Mouse (Mus musculus): ENCODE data around the gene Capn8. TPM values are rescaled to one million over a fixed set of nuclear protein-coding genes. Genes with fewer than 3 reads are reported as not detected.

Gene Capn8
- not detected in 2 replicates for polyA plus RNA-seq (2012; rRNA removed)

GRCm38 (mm10) chr1:182564408-182565120 is at the start of gene Capn8:
Gene Capn8, plus strand, starts transcription at chr1:182565007.
- 76% methylated on average over 5 of the region's 5 CpGs for WGBS
- no peak within 1 kb of the TSS for H3K4me3 ChIP-seq (ENCODE audit: extremely low read depth, insufficient read depth, insufficient read length)
- no peaks in the 10 kb centered on the region for H3K27me3 ChIP-seq (ENCODE audit: control insufficient read depth, insufficient read depth, low read length)
- DNase-seq (ENCODE audit: low read depth in 1 of 2, low spot score in 2 of 2), result no peak
- H3K36me3 ChIP-seq (ENCODE audit: control insufficient read depth, insufficient read depth, low read length), result no peaks in the 10 kb centered on the region
- H3K4me1 ChIP-seq (ENCODE audit: control insufficient read depth, insufficient read depth, insufficient read length), result no peaks in the 10 kb centered on the region
- TF ChIP-seq POLR2A (IDR thresholded peaks at IDR 0.05; ENCODE audit: low read depth, low read length) (no peak), CTCF (IDR thresholded peaks at IDR 0.05; ENCODE audit: extremely low read depth, insufficient read depth, insufficient read length, insufficient replicate concordance) (no peak)
- H3K27ac ChIP-seq (ENCODE audit: insufficient read depth, low read length), result 0 out of 2 replicates have a peak within 1 kb of the TSS, but pooled peaks have one; percentile 61

- peaks cover 22% of the 10 kb centered on the region for H3K4me1 ChIP-seq (ENCODE audit: control insufficient read depth, insufficient read depth, insufficient read length)
- TF ChIP-seq CTCF (IDR thresholded peaks at IDR 0.05; ENCODE audit: extremely low read depth, insufficient read depth, insufficient read length, insufficient replicate concordance) (peak; percentile 37; the same call in 1 of the 2 replicates), POLR2A (IDR thresholded peaks at IDR 0.05; ENCODE audit: low read depth, low read length) (no peak)
Observed at GRCm38 (mm10) chr1:182516758-182517676, 47.8 kb upstream of the Capn8 start, which contains the start of gene Capn2. Gene Capn2, minus strand, starts transcription at chr1:182517608.

GRCm38 (mm10) chr1:182517677-182518011 is 47.2 kb upstream of the Capn8 start:
- TF ChIP-seq POLR2A (IDR thresholded peaks at IDR 0.05; ENCODE audit: low read depth, low read length), result no peak
- no peak for TF ChIP-seq CTCF (IDR thresholded peaks at IDR 0.05; ENCODE audit: extremely low read depth, insufficient read depth, insufficient read length, insufficient replicate concordance)
- no peaks in the 10 kb centered on the region for H3K27me3 ChIP-seq (ENCODE audit: control insufficient read depth, insufficient read depth, low read length)
- peak overlapping the region; percentile 87 for H3K4me3 ChIP-seq (ENCODE audit: extremely low read depth, insufficient read depth, insufficient read length)
- H3K27ac ChIP-seq (ENCODE audit: insufficient read depth, low read length), result 0 out of 2 replicates have a peak overlapping the region, but pooled peaks have one; percentile 7
- 2% methylated on average over 10 of the region's 10 CpGs for WGBS
- H3K36me3 ChIP-seq (ENCODE audit: control insufficient read depth, insufficient read depth, low read length), result no peaks in the 10 kb centered on the region
- peaks cover 22% of the 10 kb centered on the region for H3K4me1 ChIP-seq (ENCODE audit: control insufficient read depth, insufficient read depth, insufficient read length)
- DNase-seq (ENCODE audit: low read depth in 1 of 2, low spot score in 2 of 2), result no peak

More at GRCm38 (mm10) chr1:182516758-182517676, 47.8 kb upstream of the Capn8 start, which contains the start of gene Capn2:
- H3K27ac ChIP-seq (ENCODE audit: insufficient read depth, low read length), result peak within 1 kb of the TSS; percentile 47
- whole genome bisulfite sequencing, result 1% methylated on average over 80 of the region's 84 CpGs
- no peaks in the 10 kb centered on the region for H3K36me3 ChIP-seq (ENCODE audit: control insufficient read depth, insufficient read depth, low read length)
- H3K4me3 ChIP-seq (ENCODE audit: extremely low read depth, insufficient read depth, insufficient read length), result peak within 1 kb of the TSS; percentile 87
- DNase-seq (ENCODE audit: low read depth in 1 of 2, low spot score in 2 of 2), result peak; percentile 35 to 83
- H3K27me3 ChIP-seq (ENCODE audit: control insufficient read depth, insufficient read depth, low read length), result no peaks in the 10 kb centered on the region

- Histone ChIP-seq H3K27me3 (ENCODE audit: control insufficient read depth, insufficient read depth, low read length) (no peaks in the 10 kb centered on the region), H3K27ac (ENCODE audit: insufficient read depth, low read length) (no peak overlapping the region), H3K36me3 (ENCODE audit: control insufficient read depth, insufficient read depth, low read length) (no peaks in the 10 kb centered on the region), H3K4me3 (ENCODE audit: extremely low read depth, insufficient read depth, insufficient read length) (no peak overlapping the region), H3K4me1 (ENCODE audit: control insufficient read depth, insufficient read depth, insufficient read length) (peaks cover 20% of the 10 kb centered on the region)
- WGBS, result 81% methylated on average over 10 of the region's 10 CpGs
- TF ChIP-seq POLR2A (IDR thresholded peaks at IDR 0.05; ENCODE audit: low read depth, low read length) (no peak), CTCF (IDR thresholded peaks at IDR 0.05; ENCODE audit: extremely low read depth, insufficient read depth, insufficient read length, insufficient replicate concordance) (no peak)
- no peak for DNase-seq (ENCODE audit: low read depth in 1 of 2, low spot score in 2 of 2)
Observed at GRCm38 (mm10) chr1:182518143-182518680, 46.6 kb upstream of the Capn8 start.

- DNase-seq (ENCODE audit: low read depth in 1 of 2, low spot score in 2 of 2), result no peak
- TF ChIP-seq CTCF (IDR thresholded peaks at IDR 0.05; ENCODE audit: extremely low read depth, insufficient read depth, insufficient read length, insufficient replicate concordance) (no peak), POLR2A (IDR thresholded peaks at IDR 0.05; ENCODE audit: low read depth, low read length) (no peak)
- Histone ChIP-seq H3K4me3 (ENCODE audit: extremely low read depth, insufficient read depth, insufficient read length) (no peak overlapping the region), H3K27ac (ENCODE audit: insufficient read depth, low read length) (no peak overlapping the region), H3K27me3 (ENCODE audit: control insufficient read depth, insufficient read depth, low read length) (no peaks in the 10 kb centered on the region), H3K4me1 (ENCODE audit: control insufficient read depth, insufficient read depth, insufficient read length) (peaks cover 20% of the 10 kb centered on the region), H3K36me3 (ENCODE audit: control insufficient read depth, insufficient read depth, low read length) (no peaks in the 10 kb centered on the region)
- 89% methylated on average over 6 of the region's 6 CpGs for WGBS
Observed at GRCm38 (mm10) chr1:182518811-182519210, 46.0 kb upstream of the Capn8 start.

- DNase-seq (ENCODE audit: low read depth in 1 of 2, low spot score in 2 of 2), result no peak
- H3K36me3 ChIP-seq (ENCODE audit: control insufficient read depth, insufficient read depth, low read length), result no peaks in the 10 kb centered on the region
- H3K4me1 ChIP-seq (ENCODE audit: control insufficient read depth, insufficient read depth, insufficient read length), result peaks cover 20% of the 10 kb centered on the region
- 84% methylated on average over 5 of the region's 5 CpGs for WGBS
- no peak overlapping the region for H3K4me3 ChIP-seq (ENCODE audit: extremely low read depth, insufficient read depth, insufficient read length)
- no peak for TF ChIP-seq POLR2A (IDR thresholded peaks at IDR 0.05; ENCODE audit: low read depth, low read length)
- TF ChIP-seq CTCF (IDR thresholded peaks at IDR 0.05; ENCODE audit: extremely low read depth, insufficient read depth, insufficient read length, insufficient replicate concordance), result no peak
- peak overlapping the region; percentile 65 for H3K27ac ChIP-seq (ENCODE audit: insufficient read depth, low read length)
- no peaks in the 10 kb centered on the region for H3K27me3 ChIP-seq (ENCODE audit: control insufficient read depth, insufficient read depth, low read length)
Observed at GRCm38 (mm10) chr1:182519341-182519740, 45.5 kb upstream of the Capn8 start.

Data from spleen, adult 2 months (tissue).